Mouse (Mus musculus): ENCODE measurements at regions not wholly inside any gene's neighbourhood (a gene's known extent, or its start where the extent isn't known, plus 50 kb on each side); places are given as distances from the start of the nearest gene placed in this dataset.

DNA sequence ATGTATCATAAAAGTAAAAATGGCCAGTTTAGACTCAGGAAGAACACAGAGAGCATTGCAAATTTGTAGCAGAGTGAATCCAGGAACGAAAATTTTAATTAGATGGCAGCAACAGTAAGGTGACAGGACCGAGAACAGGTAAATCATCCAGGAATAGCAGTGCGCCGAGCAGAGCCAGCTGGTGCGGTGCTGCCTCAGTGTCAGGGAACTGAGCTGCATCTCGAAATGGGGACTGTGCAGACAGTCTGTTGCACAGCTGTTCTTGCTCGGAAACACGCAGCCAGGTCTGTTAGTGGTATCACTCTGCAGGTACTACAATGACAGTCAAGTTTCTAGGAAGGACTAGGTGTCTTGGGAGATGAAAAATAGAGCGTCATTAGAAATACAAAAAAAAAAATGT lies 490.8 kb downstream of the Prkd1 start:
- H3K4me1 ChIP-seq (ENCODE audit: control insufficient read depth, insufficient read depth, low read length) = no peaks in the 10 kb centered on the region
- H3K9me3 ChIP-seq (ENCODE audit: control insufficient read depth, low read length) = no peaks in the 10 kb centered on the region
- H3K27ac ChIP-seq (replicated peaks; ENCODE audit: low read depth, low read length) = no peak overlapping the region
- H3K4me2 ChIP-seq (ENCODE audit: low read length) = no peak overlapping the region
- H3K4me3 ChIP-seq (replicated peaks; ENCODE audit: low read depth, low read length) = no peak overlapping the region
- ATAC-seq (ENCODE audit: low FRiP score, low TSS enrichment) (no peak), DNase-seq (no peak)
- WGBS = 81% methylated on average over 9 of the region's 9 CpGs
- H3K9ac ChIP-seq (replicated peaks; ENCODE audit: low read length) = no peak overlapping the region
- H3K27me3 ChIP-seq (ENCODE audit: control insufficient read depth, insufficient read depth, low read length) = no peaks in the 10 kb centered on the region
- H3K36me3 ChIP-seq (ENCODE audit: control insufficient read depth, insufficient read depth, low read length) = no peaks in the 10 kb centered on the region

DNA sequence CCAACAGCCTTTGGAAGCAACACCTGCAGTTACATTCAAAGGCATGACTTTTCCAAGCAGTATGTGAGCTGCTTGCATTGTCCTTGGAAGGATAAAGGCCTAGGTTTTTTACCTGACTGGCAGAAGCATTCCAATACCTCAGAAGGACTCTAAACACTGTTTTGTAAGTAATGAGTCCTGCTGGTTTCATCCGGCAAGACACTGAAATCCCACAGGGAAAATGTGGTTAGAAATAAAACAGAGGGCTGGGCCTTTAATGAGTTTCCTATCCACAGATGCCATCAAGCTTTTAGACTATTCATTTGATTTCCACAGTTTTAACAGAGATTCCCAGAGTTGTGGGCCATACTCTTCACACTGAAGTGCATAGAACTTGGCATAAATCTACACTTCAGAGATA lies 461.6 kb downstream of the Prkd1 start:
- no peak overlapping the region for H3K4me3 ChIP-seq (replicated peaks; ENCODE audit: low read depth, low read length)
- ATAC-seq (ENCODE audit: low FRiP score, low TSS enrichment) = no peak
- H3K27me3 ChIP-seq (ENCODE audit: control insufficient read depth, insufficient read depth, low read length) = no peaks in the 10 kb centered on the region
- no peak overlapping the region for H3K4me2 ChIP-seq (ENCODE audit: low read length)
- no peak for DNase-seq
- H3K9me3 ChIP-seq (ENCODE audit: control insufficient read depth, low read length) = no peaks in the 10 kb centered on the region
- H3K36me3 ChIP-seq (ENCODE audit: control insufficient read depth, insufficient read depth, low read length) = no peaks in the 10 kb centered on the region
- 13% methylated on average over 1 of the region's 1 CpGs for WGBS
- no peak overlapping the region for H3K9ac ChIP-seq (replicated peaks; ENCODE audit: low read length)
- H3K4me1 ChIP-seq (ENCODE audit: control insufficient read depth, insufficient read depth, low read length) = 0 out of 2 replicates have a peak, but pooled peaks cover 2% of the 10 kb centered on the region
- no peak overlapping the region for H3K27ac ChIP-seq (replicated peaks; ENCODE audit: low read depth, low read length)

DNA sequence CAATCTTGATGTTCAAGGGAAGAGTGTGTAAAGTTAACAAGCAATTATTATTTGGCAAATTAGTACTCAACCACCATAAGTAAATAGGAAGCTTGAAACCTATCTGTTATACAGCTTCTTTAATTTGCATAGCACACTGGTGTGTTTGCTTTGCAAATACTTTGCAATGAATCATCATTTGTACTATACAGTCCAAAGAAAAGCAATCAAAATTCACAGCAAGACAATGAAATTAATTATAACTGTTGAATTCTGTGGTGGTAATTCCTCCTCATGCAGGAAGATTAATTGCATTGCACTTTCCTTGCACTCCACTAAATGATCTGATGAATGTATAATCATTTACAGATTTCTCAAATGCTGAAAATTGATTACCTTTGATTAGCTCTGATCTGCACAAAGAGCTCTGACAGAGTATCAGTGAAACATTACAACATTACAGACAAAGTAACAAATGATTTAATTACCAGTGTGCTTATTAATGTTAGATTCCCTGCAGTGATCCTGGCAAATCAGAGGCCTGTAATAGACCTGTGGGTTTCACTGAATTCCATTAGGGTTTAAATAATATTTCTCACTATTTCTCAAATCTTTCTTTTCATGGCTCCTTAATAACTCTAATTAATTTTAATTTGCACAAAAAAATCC lies 457.9 kb downstream of the Prkd1 start:
- Histone ChIP-seq H3K4me2 (ENCODE audit: low read length) (no peak overlapping the region), H3K9ac (replicated peaks; ENCODE audit: low read length) (no peak overlapping the region), H3K27ac (replicated peaks; ENCODE audit: low read depth, low read length) (no peak overlapping the region)

DNA sequence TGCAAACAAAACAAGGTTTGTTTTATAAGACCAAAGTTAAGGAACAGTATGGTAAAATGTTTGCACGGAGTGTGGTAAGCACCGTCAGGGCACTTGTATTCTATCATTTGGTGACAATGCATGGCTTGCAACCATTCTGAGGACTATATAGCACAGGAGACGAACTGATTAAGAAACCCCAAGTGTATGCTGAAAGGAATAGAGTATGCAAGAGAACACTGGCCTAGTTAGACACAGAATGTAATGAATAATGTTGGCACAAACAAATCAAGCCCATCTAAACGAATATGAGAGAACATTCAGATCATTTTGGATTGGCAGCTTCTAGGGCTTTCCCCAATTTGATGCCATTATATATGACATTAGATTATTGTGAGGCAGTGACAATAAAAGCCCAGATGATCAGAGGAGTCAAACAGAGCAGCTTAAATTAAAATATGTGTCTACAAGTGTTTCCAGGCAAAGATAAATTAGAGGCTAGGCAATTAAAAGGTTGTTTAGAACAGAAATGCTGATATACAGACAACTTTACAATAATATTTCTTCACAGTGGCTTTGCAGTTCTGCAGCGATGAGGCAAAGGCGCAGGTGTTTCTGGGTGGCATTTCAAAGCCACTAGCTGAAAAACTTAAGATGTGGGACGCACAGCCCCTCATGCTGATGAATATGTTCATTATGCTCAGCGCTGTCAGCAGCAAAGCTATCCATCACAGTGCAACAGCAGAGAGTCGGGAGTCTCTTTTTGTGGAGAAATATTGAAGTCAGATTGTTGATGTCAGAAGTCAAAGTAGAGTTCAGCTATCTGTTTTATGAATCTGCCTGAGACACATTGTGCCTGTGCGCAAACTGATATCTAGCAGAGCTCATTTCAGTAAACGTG lies 456.9 kb downstream of the Prkd1 start:
- no peak overlapping the region for H3K4me2 ChIP-seq (ENCODE audit: low read length)
- no peak for ATAC-seq (ENCODE audit: low FRiP score, low TSS enrichment)
- no peaks in the 10 kb centered on the region for H3K27me3 ChIP-seq (ENCODE audit: control insufficient read depth, insufficient read depth, low read length)
- 0 out of 2 replicates have a peak, but pooled peaks cover 5% of the 10 kb centered on the region for H3K4me1 ChIP-seq (ENCODE audit: control insufficient read depth, insufficient read depth, low read length)
- no peak overlapping the region for H3K27ac ChIP-seq (replicated peaks; ENCODE audit: low read depth, low read length)
- no peaks in the 10 kb centered on the region for H3K9me3 ChIP-seq (ENCODE audit: control insufficient read depth, low read length)
- no peak for DNase-seq
- H3K4me3 ChIP-seq (replicated peaks; ENCODE audit: low read depth, low read length) = no peak overlapping the region
- WGBS = 62% methylated on average over 11 of the region's 11 CpGs
- H3K9ac ChIP-seq (replicated peaks; ENCODE audit: low read length) = no peak overlapping the region
- H3K36me3 ChIP-seq (ENCODE audit: control insufficient read depth, insufficient read depth, low read length) = no peaks in the 10 kb centered on the region

More for the DNA sequence above, 457.9 kb downstream of the Prkd1 start:
- ATAC-seq (ENCODE audit: low FRiP score, low TSS enrichment) = no peak
- H3K9me3 ChIP-seq (ENCODE audit: control insufficient read depth, low read length) = no peaks in the 10 kb centered on the region
- H3K4me1 ChIP-seq (ENCODE audit: control insufficient read depth, insufficient read depth, low read length) = 0 out of 2 replicates have a peak, but pooled peaks cover 5% of the 10 kb centered on the region
- no peaks in the 10 kb centered on the region for H3K27me3 ChIP-seq (ENCODE audit: control insufficient read depth, insufficient read depth, low read length)
- no peak overlapping the region for H3K4me3 ChIP-seq (replicated peaks; ENCODE audit: low read depth, low read length)
- H3K36me3 ChIP-seq (ENCODE audit: control insufficient read depth, insufficient read depth, low read length) = no peaks in the 10 kb centered on the region
- no peak for DNase-seq

DNA sequence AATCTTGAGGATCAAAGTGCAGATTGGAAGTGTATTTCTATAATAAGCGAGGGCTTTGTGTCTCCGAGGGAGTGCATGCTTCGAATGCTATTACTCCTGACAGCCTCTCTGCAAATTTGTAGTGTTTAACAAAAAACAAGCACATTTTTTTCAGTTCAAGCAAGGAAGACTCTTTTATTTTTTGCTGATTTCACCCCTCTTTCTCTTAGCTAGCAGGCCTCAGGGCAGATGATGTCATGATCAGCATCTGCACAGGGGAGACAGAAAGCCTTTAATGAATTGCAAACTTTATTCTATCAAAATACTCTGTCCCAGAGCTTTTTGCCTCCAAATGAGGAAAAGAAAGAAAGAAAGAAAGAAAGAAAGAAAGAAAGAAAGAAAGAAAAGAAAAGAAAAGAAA lies 455.4 kb downstream of the Prkd1 start:
- H3K36me3 ChIP-seq (ENCODE audit: control insufficient read depth, insufficient read depth, low read length) = no peaks in the 10 kb centered on the region
- ATAC-seq (ENCODE audit: low FRiP score, low TSS enrichment) (no peak), DNase-seq (no peak)
- H3K9ac ChIP-seq (replicated peaks; ENCODE audit: low read length) = no peak overlapping the region
- H3K27me3 ChIP-seq (ENCODE audit: control insufficient read depth, insufficient read depth, low read length) = no peaks in the 10 kb centered on the region
- no peak overlapping the region for H3K27ac ChIP-seq (replicated peaks; ENCODE audit: low read depth, low read length)
- 70% methylated on average over 3 of the region's 3 CpGs for WGBS
- H3K4me2 ChIP-seq (ENCODE audit: low read length) = no peak overlapping the region
- no peak overlapping the region for H3K4me3 ChIP-seq (replicated peaks; ENCODE audit: low read depth, low read length)
- 0 out of 2 replicates have a peak, but pooled peaks cover 5% of the 10 kb centered on the region for H3K4me1 ChIP-seq (ENCODE audit: control insufficient read depth, insufficient read depth, low read length)
- no peaks in the 10 kb centered on the region for H3K9me3 ChIP-seq (ENCODE audit: control insufficient read depth, low read length)

DNA sequence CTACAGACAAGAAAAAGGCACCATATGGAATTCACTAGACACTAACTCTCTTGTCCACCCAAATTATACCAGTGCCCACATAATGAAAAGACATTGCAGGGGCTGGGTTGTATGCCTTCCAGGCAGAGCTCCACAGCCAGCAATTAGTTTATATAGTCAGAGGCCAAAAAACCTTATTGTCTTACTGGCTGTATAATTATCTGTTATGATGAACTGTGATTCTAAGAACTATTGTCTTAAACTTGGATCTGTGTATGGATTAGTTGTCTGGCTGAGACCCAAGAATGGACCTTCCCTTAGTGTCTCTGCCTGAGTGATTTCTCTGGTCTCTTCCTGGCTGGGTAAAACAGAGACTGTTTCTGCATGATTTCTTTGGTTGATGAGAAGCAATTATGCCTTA lies 454.2 kb downstream of the Prkd1 start:
- H3K4me2 ChIP-seq (ENCODE audit: low read length) = no peak overlapping the region
- H3K36me3 ChIP-seq (ENCODE audit: control insufficient read depth, insufficient read depth, low read length) = no peaks in the 10 kb centered on the region
- H3K27me3 ChIP-seq (ENCODE audit: control insufficient read depth, insufficient read depth, low read length) = no peaks in the 10 kb centered on the region
- DNase-seq (no peak), ATAC-seq (ENCODE audit: low FRiP score, low TSS enrichment) (no peak)
- no peak overlapping the region for H3K9ac ChIP-seq (replicated peaks; ENCODE audit: low read length)
- H3K9me3 ChIP-seq (ENCODE audit: control insufficient read depth, low read length) = no peaks in the 10 kb centered on the region
- no peak overlapping the region for H3K27ac ChIP-seq (replicated peaks; ENCODE audit: low read depth, low read length)
- H3K4me1 ChIP-seq (ENCODE audit: control insufficient read depth, insufficient read depth, low read length) = 0 out of 2 replicates have a peak, but pooled peaks cover 5% of the 10 kb centered on the region
- no peak overlapping the region for H3K4me3 ChIP-seq (replicated peaks; ENCODE audit: low read depth, low read length)

DNA sequence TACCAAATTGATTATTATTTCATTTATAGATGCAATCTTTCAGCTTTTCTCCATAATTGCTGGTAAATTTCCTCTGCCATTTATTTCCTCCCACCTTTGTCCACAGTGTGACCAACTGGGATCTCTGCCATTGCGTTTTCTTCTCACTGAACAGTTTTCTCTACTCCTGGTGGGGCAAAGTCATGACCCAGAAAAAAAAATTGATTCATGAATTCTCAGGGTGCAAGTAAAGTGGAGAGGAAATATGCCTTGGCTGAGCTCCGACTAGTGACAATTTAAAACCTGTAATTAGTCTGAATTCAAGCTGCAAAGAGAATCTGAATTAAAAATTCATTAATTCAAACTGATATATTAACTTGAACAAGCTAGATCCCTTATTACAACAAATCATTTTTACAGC lies 452.6 kb downstream of the Prkd1 start:
- 0 out of 2 replicates have a peak, but pooled peaks cover 5% of the 10 kb centered on the region for H3K4me1 ChIP-seq (ENCODE audit: control insufficient read depth, insufficient read depth, low read length)
- DNase-seq (no peak), ATAC-seq (ENCODE audit: low FRiP score, low TSS enrichment) (no peak)
- H3K4me3 ChIP-seq (replicated peaks; ENCODE audit: low read depth, low read length) = no peak overlapping the region
- H3K9me3 ChIP-seq (ENCODE audit: control insufficient read depth, low read length) = no peaks in the 10 kb centered on the region
- no peak overlapping the region for H3K4me2 ChIP-seq (ENCODE audit: low read length)
- WGBS = 67% methylated on average over 2 of the region's 2 CpGs
- H3K36me3 ChIP-seq (ENCODE audit: control insufficient read depth, insufficient read depth, low read length) = no peaks in the 10 kb centered on the region
- H3K27me3 ChIP-seq (ENCODE audit: control insufficient read depth, insufficient read depth, low read length) = no peaks in the 10 kb centered on the region
- H3K27ac ChIP-seq (replicated peaks; ENCODE audit: low read depth, low read length) = no peak overlapping the region
- no peak overlapping the region for H3K9ac ChIP-seq (replicated peaks; ENCODE audit: low read length)

DNA sequence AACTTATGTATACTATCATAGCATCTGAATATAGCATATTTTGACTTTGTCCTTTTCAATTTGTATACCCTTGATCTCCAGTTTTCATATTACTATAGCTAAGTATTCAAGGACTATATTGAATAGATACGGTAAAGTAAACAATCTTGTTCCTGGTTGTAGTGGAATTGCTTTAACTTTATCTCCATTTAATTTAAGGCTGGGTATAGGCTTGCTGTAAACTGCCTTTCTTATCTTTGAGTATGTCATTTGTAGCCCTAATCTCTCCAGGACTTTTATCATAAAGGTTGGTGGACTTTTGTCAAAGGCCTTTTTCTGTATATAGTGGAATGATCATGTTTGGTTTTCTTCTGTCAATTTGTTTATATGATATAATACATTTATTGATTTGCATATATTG lies 407.8 kb downstream of the Prkd1 start:
- H3K9ac ChIP-seq (replicated peaks; ENCODE audit: low read length) = no peak overlapping the region
- H3K4me1 ChIP-seq (ENCODE audit: control insufficient read depth, insufficient read depth, low read length) = no peaks in the 10 kb centered on the region
- DNase-seq (no peak), ATAC-seq (ENCODE audit: low FRiP score, low TSS enrichment) (no peak)
- no peak overlapping the region for H3K4me2 ChIP-seq (ENCODE audit: low read length)
- H3K27ac ChIP-seq (replicated peaks; ENCODE audit: low read depth, low read length) = no peak overlapping the region
- no peaks in the 10 kb centered on the region for H3K27me3 ChIP-seq (ENCODE audit: control insufficient read depth, insufficient read depth, low read length)
- 100% methylated on average over 1 of the region's 1 CpGs for WGBS
- H3K36me3 ChIP-seq (ENCODE audit: control insufficient read depth, insufficient read depth, low read length) = no peaks in the 10 kb centered on the region
- no peaks in the 10 kb centered on the region for H3K9me3 ChIP-seq (ENCODE audit: control insufficient read depth, low read length)
- no peak overlapping the region for H3K4me3 ChIP-seq (replicated peaks; ENCODE audit: low read depth, low read length)

DNA sequence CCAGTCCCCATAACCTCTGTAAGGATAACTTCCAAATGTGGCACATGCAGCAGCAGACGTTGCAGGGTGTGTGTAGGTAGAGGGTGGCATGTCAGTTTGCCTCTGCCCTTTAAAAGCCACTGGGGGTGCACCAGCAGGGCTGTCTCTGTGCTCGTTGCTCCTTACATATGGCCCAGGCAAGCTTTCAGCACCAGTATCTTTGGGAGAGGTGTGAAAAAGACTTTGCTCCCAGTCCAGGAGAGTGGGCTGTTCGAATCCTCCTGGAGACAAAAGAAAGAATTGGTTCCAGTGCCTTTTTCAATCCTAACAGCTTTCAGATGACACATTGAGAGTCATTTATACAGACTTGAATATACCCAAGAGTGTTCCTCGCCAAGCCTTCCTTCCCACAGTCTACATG lies 390.0 kb downstream of the Prkd1 start:
- Histone ChIP-seq H3K9me3 (ENCODE audit: control insufficient read depth, low read length) (no peaks in the 10 kb centered on the region), H3K9ac (replicated peaks; ENCODE audit: low read length) (no peak overlapping the region), H3K27me3 (ENCODE audit: control insufficient read depth, insufficient read depth, low read length) (no peaks in the 10 kb centered on the region), H3K4me1 (ENCODE audit: control insufficient read depth, insufficient read depth, low read length) (no peaks in the 10 kb centered on the region), H3K27ac (replicated peaks; ENCODE audit: low read depth, low read length) (no peak overlapping the region), H3K4me3 (replicated peaks; ENCODE audit: low read depth, low read length) (no peak overlapping the region), H3K36me3 (ENCODE audit: control insufficient read depth, insufficient read depth, low read length) (no peaks in the 10 kb centered on the region), H3K4me2 (ENCODE audit: low read length) (no peak overlapping the region)
- DNase-seq (no peak), ATAC-seq (ENCODE audit: low FRiP score, low TSS enrichment) (no peak)
- 79% methylated on average over 4 of the region's 4 CpGs for WGBS

All from midbrain, embryonic 14.5 days (tissue).